Mouse (Mus musculus): ENCODE data around the gene Qk. TPM values are rescaled to one million over a fixed set of nuclear protein-coding genes. Genes with fewer than 3 reads are reported as not detected.

Gene Qk
- polyA plus RNA-seq, 1 experiment from 2014 or later: 37.0 TPM

DNA sequence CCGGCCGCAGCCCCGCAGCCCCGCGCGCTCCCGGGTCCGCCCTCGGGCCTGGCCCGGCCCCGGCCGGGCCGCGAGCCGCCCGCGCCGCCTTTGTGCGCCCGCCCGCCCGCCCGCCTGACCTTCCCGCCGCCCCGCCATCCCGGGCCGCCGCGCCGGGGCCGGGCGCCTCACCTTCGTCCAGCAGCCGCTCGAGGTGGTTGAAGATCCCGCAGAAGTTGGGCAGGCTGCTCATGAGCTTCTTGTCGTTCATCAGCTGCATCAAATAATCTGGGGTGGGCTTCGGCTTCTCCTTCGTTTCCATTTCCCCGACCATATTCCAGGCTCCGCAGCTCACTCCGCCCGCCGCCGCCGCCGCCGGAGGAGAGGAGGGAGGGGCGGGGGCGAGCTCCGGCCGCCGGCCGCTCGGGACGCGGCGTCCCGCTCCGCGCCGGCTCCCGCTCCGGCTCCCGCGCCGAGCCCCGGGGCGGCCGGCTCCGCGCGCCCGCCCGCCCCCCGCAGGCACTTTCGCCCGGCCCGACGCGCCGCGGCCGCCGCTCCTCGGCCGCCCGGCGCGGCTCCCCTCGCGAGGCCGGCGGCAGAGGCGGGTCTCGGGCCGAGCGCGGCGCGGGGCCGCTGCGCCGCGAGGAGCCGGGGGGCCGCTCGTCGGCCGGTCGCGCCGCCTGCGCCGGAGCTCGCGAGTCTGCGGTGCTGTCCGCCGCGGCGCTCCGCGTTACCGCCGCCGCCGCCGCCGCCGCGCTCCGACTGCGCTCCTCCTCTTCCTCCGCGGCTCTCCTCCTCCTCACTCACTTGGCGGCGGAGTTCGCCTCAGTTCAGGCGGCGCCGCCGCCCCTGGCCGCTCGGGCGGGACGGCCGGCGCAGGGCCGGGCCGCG lies 858 bp downstream of the Qk start:
- Histone ChIP-seq H3K9me3 (ENCODE audit: control insufficient read depth, low read length) (no peaks in the 10 kb centered on the region), H3K36me3 (ENCODE audit: control insufficient read depth, insufficient read depth, low read length) (no peaks in the 10 kb centered on the region)

DNA sequence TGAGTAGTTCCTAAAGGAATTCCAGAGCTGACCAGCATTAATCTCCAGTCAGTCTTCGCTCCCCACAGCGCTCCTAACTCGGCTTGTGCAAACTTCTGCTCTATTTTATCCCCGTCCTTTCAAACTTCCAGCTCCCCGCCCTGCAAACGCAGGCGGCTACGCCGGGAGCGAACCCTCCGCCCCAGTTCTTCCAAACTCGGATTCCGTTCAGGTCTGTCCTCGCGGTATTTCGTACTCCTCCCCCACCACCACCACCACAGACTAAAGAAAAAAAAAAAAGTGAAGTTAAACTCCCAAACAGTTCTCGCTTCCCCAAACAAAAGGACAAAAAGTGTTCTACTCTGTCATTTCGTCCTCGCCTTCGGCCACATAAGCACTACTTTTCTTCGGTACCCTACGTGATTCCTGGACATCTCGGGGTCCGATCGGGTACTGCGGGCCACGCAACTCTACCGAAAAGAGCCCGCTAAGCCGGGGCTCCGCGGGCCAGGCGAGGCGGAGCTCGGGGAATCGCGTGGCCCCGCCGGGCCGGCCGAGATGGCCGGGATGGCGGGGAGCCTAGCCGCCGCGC lies 1.6 kb downstream of the Qk start:
- Histone ChIP-seq H3K4me2 (ENCODE audit: low read depth, low read length) (peak overlapping the region; percentile 53), H3K4me1 (replicated peaks; ENCODE audit: control insufficient read depth, insufficient read depth, low read length) (peaks cover 9% of the 10 kb centered on the region), H3K27me3 (ENCODE audit: control insufficient read depth, insufficient read depth, low read depth, low read length) (no peaks in the 10 kb centered on the region), H3K36me3 (ENCODE audit: control insufficient read depth, insufficient read depth, low read length) (no peaks in the 10 kb centered on the region), H3K27ac (ENCODE audit: low read length) (peak overlapping the region; percentile 99), H3K9me3 (ENCODE audit: control insufficient read depth, low read length) (no peaks in the 10 kb centered on the region), H3K4me3 (ENCODE audit: low read length) (peak overlapping the region; percentile 96), H3K9ac (ENCODE audit: low read length) (peak overlapping the region; percentile 99)
- 0% methylated on average over 41 of the region's 46 CpGs for WGBS
- peak; percentile 17; the same call in 1 of the 2 replicates for ATAC-seq (ENCODE audit: low read depth)

More for the DNA sequence above, 858 bp downstream of the Qk start:
- peak overlapping the region; percentile 99 for H3K9ac ChIP-seq (ENCODE audit: low read length)
- peaks cover 11% of the 10 kb centered on the region for H3K4me1 ChIP-seq (replicated peaks; ENCODE audit: control insufficient read depth, insufficient read depth, low read length)
- peak; percentile 75 for ATAC-seq (ENCODE audit: low read depth)
- peak overlapping the region; percentile 99 for H3K27ac ChIP-seq (ENCODE audit: low read length)
- peak overlapping the region; percentile 96 for H3K4me3 ChIP-seq (ENCODE audit: low read length)
- under 1% methylated on average over 68 of the region's 153 CpGs for WGBS
- H3K27me3 ChIP-seq (ENCODE audit: control insufficient read depth, insufficient read depth, low read depth, low read length): no peaks in the 10 kb centered on the region
- H3K4me2 ChIP-seq (ENCODE audit: low read depth, low read length): peak overlapping the region; percentile 53

DNA sequence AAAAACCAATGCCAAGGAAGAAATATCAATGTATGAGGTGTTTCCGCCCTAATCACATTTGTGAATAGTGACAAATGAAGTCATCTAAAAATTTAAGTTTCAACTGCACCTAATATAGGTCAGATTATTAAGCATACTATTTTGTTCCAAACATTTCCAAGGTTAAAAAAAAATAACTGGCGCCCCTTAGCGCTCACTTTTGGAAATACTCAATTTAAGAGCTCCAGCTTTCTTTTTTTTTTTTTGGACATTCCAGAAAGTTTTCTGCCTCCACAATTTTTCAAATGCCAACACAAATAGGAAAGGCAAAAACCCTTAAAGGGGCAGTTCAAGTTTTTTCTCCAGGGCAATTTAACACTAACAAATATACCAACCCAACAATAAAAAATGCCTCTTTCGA lies 2.5 kb downstream of the Qk start:
- ATAC-seq (ENCODE audit: low read depth): no peak
- WGBS: 3% methylated on average over 4 of the region's 4 CpGs

DNA sequence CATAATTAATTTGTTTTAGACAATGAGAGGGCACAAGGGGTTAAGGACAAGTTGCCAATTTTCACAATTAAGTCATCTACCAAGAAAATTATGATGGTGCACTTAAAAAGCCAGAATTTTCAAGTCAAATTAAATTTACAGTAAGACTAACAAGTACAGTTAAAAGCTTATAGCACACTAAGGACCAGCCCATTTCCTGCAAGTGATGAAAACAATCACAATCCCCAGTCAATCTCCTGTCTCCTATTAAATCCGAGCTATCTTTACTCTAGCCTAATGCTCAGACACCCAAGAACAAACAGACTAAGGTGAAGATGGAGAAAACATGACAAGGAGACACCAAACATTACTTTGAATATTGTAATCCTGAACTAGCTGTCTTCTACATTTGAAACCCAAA lies 3.2 kb downstream of the Qk start:
- H3K9ac ChIP-seq (ENCODE audit: low read length): peak overlapping the region; percentile 62
- H3K27ac ChIP-seq (ENCODE audit: low read length): no peak overlapping the region
- H3K4me3 ChIP-seq (ENCODE audit: low read length): peak overlapping the region; percentile 50
- peak overlapping the region; percentile 67 for H3K4me2 ChIP-seq (ENCODE audit: low read depth, low read length)
- 0% methylated on average over 1 of the region's 1 CpGs for WGBS
- no peak for ATAC-seq (ENCODE audit: low read depth)
- H3K4me1 ChIP-seq (replicated peaks; ENCODE audit: control insufficient read depth, insufficient read depth, low read length): peaks cover 16% of the 10 kb centered on the region
- no peaks in the 10 kb centered on the region for H3K27me3 ChIP-seq (ENCODE audit: control insufficient read depth, insufficient read depth, low read depth, low read length)
- H3K36me3 ChIP-seq (ENCODE audit: control insufficient read depth, insufficient read depth, low read length): no peaks in the 10 kb centered on the region
- H3K9me3 ChIP-seq (ENCODE audit: control insufficient read depth, low read length): no peaks in the 10 kb centered on the region

More for the DNA sequence above, 2.5 kb downstream of the Qk start:
- Histone ChIP-seq H3K9ac (ENCODE audit: low read length) (peak overlapping the region; percentile 99), H3K27ac (ENCODE audit: low read length) (peak overlapping the region; percentile 99), H3K4me2 (ENCODE audit: low read depth, low read length) (peak overlapping the region; percentile 53), H3K36me3 (ENCODE audit: control insufficient read depth, insufficient read depth, low read length) (no peaks in the 10 kb centered on the region), H3K9me3 (ENCODE audit: control insufficient read depth, low read length) (no peaks in the 10 kb centered on the region), H3K4me1 (replicated peaks; ENCODE audit: control insufficient read depth, insufficient read depth, low read length) (peaks cover 13% of the 10 kb centered on the region), H3K27me3 (ENCODE audit: control insufficient read depth, insufficient read depth, low read depth, low read length) (no peaks in the 10 kb centered on the region), H3K4me3 (ENCODE audit: low read length) (peak overlapping the region; percentile 96)

DNA sequence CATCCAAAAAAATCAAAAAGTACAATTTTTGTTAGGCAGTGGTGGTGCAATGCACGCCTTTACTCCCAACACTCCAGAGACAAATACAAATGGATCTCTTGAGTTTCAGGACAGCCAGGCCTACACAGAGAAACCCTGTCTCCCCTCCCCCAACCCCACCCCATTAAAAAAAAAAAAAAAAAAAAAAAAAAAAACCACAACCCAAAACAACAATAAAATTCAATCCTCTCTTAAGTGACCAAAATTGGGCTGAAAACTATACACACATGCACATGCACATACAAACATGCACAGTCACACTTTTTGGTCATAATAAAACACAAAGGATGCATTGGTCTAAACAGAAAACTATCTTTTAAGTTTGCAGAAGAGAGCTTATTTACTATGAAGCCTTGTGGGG lies 9.6 kb downstream of the Qk start:
- Histone ChIP-seq H3K9me3 (ENCODE audit: control insufficient read depth, low read length) (no peaks in the 10 kb centered on the region), H3K4me2 (ENCODE audit: low read depth, low read length) (no peak overlapping the region), H3K9ac (ENCODE audit: low read length) (no peak overlapping the region), H3K27ac (ENCODE audit: low read length) (no peak overlapping the region), H3K4me3 (ENCODE audit: low read length) (no peak overlapping the region), H3K27me3 (ENCODE audit: control insufficient read depth, insufficient read depth, low read depth, low read length) (no peaks in the 10 kb centered on the region), H3K4me1 (replicated peaks; ENCODE audit: control insufficient read depth, insufficient read depth, low read length) (peaks cover 26% of the 10 kb centered on the region), H3K36me3 (ENCODE audit: control insufficient read depth, insufficient read depth, low read length) (no peaks in the 10 kb centered on the region)
- 49% methylated on average over 1 of the region's 1 CpGs for WGBS
- ATAC-seq (ENCODE audit: low read depth): no peak

DNA sequence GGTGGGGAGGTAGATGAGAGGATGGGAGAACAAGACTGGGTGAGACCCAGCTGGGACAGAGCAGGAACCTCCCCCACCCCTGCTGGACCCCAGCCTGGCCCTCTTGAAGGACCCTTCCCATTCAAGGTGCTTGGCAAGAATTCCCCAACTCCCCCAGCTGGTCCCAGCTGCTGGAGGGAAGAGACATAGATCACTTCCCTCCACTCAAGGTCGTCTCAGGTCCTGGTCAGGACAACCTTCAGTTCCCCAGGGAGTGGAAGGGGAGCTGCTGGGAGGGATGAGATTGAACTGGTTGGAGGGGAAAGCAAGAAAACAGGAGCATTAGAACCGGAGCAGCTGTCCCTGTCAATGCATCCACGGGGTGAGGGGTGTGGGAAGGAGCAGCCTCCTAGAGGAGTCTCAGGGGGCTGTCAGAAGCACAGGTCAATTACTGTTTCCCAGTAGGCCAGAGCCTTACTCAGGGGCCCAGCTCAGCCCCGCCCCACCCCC lies 10.5 kb downstream of the Qk start:
- no peaks in the 10 kb centered on the region for H3K27me3 ChIP-seq (ENCODE audit: control insufficient read depth, insufficient read depth, low read depth, low read length)
- peak; percentile 41; the same call in 1 of the 2 replicates for ATAC-seq (ENCODE audit: low read depth)
- 38% methylated on average over 4 of the region's 4 CpGs for WGBS
- H3K4me3 ChIP-seq (ENCODE audit: low read length): no peak overlapping the region
- no peaks in the 10 kb centered on the region for H3K9me3 ChIP-seq (ENCODE audit: control insufficient read depth, low read length)
- H3K9ac ChIP-seq (ENCODE audit: low read length): no peak overlapping the region
- H3K36me3 ChIP-seq (ENCODE audit: control insufficient read depth, insufficient read depth, low read length): no peaks in the 10 kb centered on the region
- no peak overlapping the region for H3K27ac ChIP-seq (ENCODE audit: low read length)
- H3K4me1 ChIP-seq (replicated peaks; ENCODE audit: control insufficient read depth, insufficient read depth, low read length): peaks cover 23% of the 10 kb centered on the region
- H3K4me2 ChIP-seq (ENCODE audit: low read depth, low read length): no peak overlapping the region; the same call in 1 of the 2 replicates

DNA sequence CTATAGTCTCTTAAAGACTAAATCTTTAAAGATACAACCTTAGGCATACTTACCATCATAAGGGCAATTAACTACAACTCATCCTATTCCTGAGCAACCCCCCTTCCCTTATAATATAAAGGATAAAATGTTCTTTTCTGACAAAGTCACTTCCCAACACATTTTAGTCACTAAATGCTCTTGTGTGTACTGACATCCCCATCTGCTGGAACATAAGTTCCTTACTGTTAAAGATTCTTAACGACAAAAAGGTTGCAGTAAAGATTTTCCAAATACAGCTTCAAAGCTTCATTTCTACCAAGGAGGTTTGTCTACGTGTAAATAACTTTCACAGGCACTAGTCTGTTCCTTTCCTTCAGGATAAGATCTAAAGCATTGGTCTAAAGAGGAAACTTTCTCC lies 13.2 kb downstream of the Qk start:
- no peaks in the 10 kb centered on the region for H3K9me3 ChIP-seq (ENCODE audit: control insufficient read depth, low read length)
- H3K4me1 ChIP-seq (replicated peaks; ENCODE audit: control insufficient read depth, insufficient read depth, low read length): peaks cover 13% of the 10 kb centered on the region; the same call in 1 of the 2 replicates
- 53% methylated on average over 2 of the region's 2 CpGs for WGBS
- H3K36me3 ChIP-seq (ENCODE audit: control insufficient read depth, insufficient read depth, low read length): no peaks in the 10 kb centered on the region
- no peak overlapping the region for H3K4me3 ChIP-seq (ENCODE audit: low read length)
- H3K27ac ChIP-seq (ENCODE audit: low read length): no peak overlapping the region
- no peak overlapping the region for H3K9ac ChIP-seq (ENCODE audit: low read length)
- no peak for ATAC-seq (ENCODE audit: low read depth)
- no peaks in the 10 kb centered on the region for H3K27me3 ChIP-seq (ENCODE audit: control insufficient read depth, insufficient read depth, low read depth, low read length)
- H3K4me2 ChIP-seq (ENCODE audit: low read depth, low read length): no peak overlapping the region

DNA sequence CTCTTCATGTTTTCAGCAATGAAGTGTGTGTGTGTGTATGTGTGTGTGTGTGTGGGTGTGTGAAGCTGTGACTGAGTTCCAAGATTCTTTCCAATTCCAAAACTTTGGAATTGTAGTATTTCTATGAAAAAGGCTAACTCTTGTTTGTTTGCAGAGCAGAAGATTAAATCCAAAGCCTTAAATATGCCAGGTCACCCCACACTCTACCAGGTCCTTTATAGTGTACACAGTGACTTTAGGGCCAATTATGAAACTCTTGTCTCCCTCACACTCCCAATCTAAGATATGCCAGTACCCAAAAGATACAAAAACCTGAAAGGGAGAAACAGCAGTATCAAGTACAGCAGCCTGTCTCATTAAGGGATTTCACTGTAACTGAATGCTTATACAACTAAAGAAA lies 15.7 kb downstream of the Qk start:
- Histone ChIP-seq H3K4me1 (replicated peaks; ENCODE audit: control insufficient read depth, insufficient read depth, low read length) (peaks cover 10% of the 10 kb centered on the region; the same call in 1 of the 2 replicates), H3K36me3 (ENCODE audit: control insufficient read depth, insufficient read depth, low read length) (no peaks in the 10 kb centered on the region), H3K9ac (ENCODE audit: low read length) (no peak overlapping the region), H3K4me3 (ENCODE audit: low read length) (no peak overlapping the region), H3K27ac (ENCODE audit: low read length) (no peak overlapping the region), H3K9me3 (ENCODE audit: control insufficient read depth, low read length) (no peaks in the 10 kb centered on the region), H3K27me3 (ENCODE audit: control insufficient read depth, insufficient read depth, low read depth, low read length) (no peaks in the 10 kb centered on the region), H3K4me2 (ENCODE audit: low read depth, low read length) (no peak overlapping the region)
- no peak for ATAC-seq (ENCODE audit: low read depth)
